In the genomic region with DNA sequence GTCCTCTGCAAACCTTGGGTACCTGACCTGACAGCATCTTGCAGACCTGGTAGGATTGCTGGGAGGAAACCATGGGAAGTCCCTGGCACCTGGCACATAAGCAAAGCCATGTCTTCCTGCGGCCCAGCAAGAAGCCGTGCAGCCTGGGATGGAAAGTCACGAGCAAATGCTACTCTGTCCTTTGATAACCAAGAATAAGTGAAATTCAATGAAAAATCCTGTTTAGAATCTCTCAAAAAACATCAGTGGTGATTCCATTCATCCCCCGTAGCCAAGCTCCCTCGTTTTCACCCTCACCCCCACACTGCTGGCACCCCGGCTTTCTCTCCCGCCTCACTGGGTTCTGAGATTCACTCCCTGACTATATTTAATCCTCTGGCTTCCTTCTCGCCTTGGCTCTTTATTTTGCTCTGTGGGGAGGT, we compare ENCODE assay signal across 27 mouse cellular contexts.
DNase-seq lines count a peak whose midpoint lies in the region; ATAC-seq and TF ChIP-seq lines count a peak whose summit lies in the region.
"Had no signal": no experiment of that assay in that cellular context is flagged by ENCODE, and none has a peak within 500 bp of the region (broad histone marks: within the 10 kb centered on the region; RNA-seq: fewer than 3 reads in every experiment).

No protein-coding gene starts in this region.

- TF ChIP-seq EP300 in liver, postnatal 0 days (IDR thresholded peaks at IDR 0.05; ENCODE audit: low read depth), result no peak

- intact Hi-C loops in heart, postnatal 14 days (cut with DNase I), result no loop called here

- H3K36me3 ChIP-seq in liver, postnatal 0 days (replicated peaks; ENCODE audit: insufficient read depth, low read length), result no peaks in the 10 kb centered on the region
- H3K36me3 ChIP-seq: embryonic facial prominence, embryonic 10.5 days; forebrain, embryonic 15.5 days; heart, embryonic 13.5 days; hindbrain, embryonic 12.5 days; limb, embryonic 13.5 days; liver, embryonic 12.5 days; midbrain, embryonic 13.5 days had no signal

- peak; percentile 64 to 65 for DNase-seq in cerebellum, adult 18-20 months
- DNase-seq in cerebellum, adult 8-10 months, result no peak
- peak; percentile 56 for DNase-seq in right cerebral cortex, adult 18-20 months
- DNase-seq in right cerebral cortex, postnatal 4 days, result no peak
- no peak for DNase-seq in liver, postnatal 0 days
- no peak for DNase-seq in testis, postnatal 10 days (ENCODE audit: low spot score)
- no peak for DNase-seq in heart, postnatal 14 days
- DNase-seq: adrenal gland, adult 2 months; gastrocnemius, postnatal 36 days; heart, adult 2 months; kidney, postnatal 25 days; layer of hippocampus, postnatal 36 days; lung, embryonic 14.5 days; thymus, postnatal 36 days had no signal

- TF ChIP-seq POLR2A in olfactory bulb, adult 2 months (IDR thresholded peaks at IDR 0.05; ENCODE audit: insufficient read depth, low read depth, low read length), result no peak

- ATAC-seq in liver, postnatal 0 days, result no peak
- ATAC-seq: CD4-positive, CD25-positive, alpha-beta regulatory T cell, adult 4 months; forebrain, embryonic 15.5 days; intestine, postnatal 0 days; liver, embryonic 12.5 days; midbrain, embryonic 13.5 days had no signal

- no peaks in the 10 kb centered on the region for H3K9me3 ChIP-seq in liver, postnatal 0 days (ENCODE audit: low read length)
- H3K9me3 ChIP-seq: embryonic facial prominence, embryonic 10.5 days; forebrain, embryonic 15.5 days; heart, embryonic 13.5 days; hindbrain, embryonic 12.5 days; limb, embryonic 13.5 days; liver, embryonic 12.5 days; midbrain, embryonic 13.5 days had no signal

- H3K4me2 ChIP-seq in liver, postnatal 0 days (ENCODE audit: low read depth, low read length), result no peak overlapping the region
- H3K4me2 ChIP-seq: forebrain, embryonic 15.5 days; heart, embryonic 13.5 days; hindbrain, embryonic 12.5 days; limb, embryonic 13.5 days; liver, embryonic 12.5 days; lung, embryonic 14.5 days; midbrain, embryonic 13.5 days had no signal

- H3K27ac ChIP-seq in olfactory bulb, adult 2 months (ENCODE audit: insufficient read depth, low read depth, low read length), result 0 out of 2 replicates have a peak overlapping the region, but pooled peaks have one; percentile 31
- H3K27ac ChIP-seq in liver, postnatal 0 days (ENCODE audit: low read depth), result no peak overlapping the region
- H3K27ac ChIP-seq: embryonic facial prominence, embryonic 10.5 days; forebrain, embryonic 15.5 days; heart, adult 2 months; heart, embryonic 13.5 days; hindbrain, embryonic 12.5 days; layer of hippocampus, adult 2 months; limb, embryonic 13.5 days; liver, embryonic 12.5 days; midbrain, embryonic 13.5 days; stomach, postnatal 0 days had no signal

- H3K4me3 ChIP-seq in olfactory bulb, adult 2 months (ENCODE audit: insufficient read depth, low read depth, low read length), result no peak overlapping the region
- no peak overlapping the region for H3K4me3 ChIP-seq in liver, postnatal 0 days (ENCODE audit: low read depth, low read length)
- H3K4me3 ChIP-seq: embryonic facial prominence, embryonic 10.5 days; forebrain, embryonic 15.5 days; heart, adult 2 months; heart, embryonic 13.5 days; hindbrain, embryonic 12.5 days; layer of hippocampus, adult 2 months; limb, embryonic 13.5 days; liver, embryonic 12.5 days; megakaryocyte, embryonic 14.5 days; midbrain, embryonic 13.5 days had no signal

- no peak overlapping the region for H3K9ac ChIP-seq in liver, postnatal 0 days (replicated peaks)
- H3K9ac ChIP-seq: forebrain, embryonic 15.5 days; heart, embryonic 13.5 days; hindbrain, embryonic 12.5 days; limb, embryonic 13.5 days; liver, embryonic 12.5 days; lung, embryonic 14.5 days; midbrain, embryonic 13.5 days had no signal

- TF ChIP-seq CTCF in olfactory bulb, adult 2 months (IDR thresholded peaks at IDR 0.05; ENCODE audit: insufficient read depth, low read depth, low read length), result no peak
- no peak for TF ChIP-seq CTCF in liver, postnatal 0 days (IDR thresholded peaks at IDR 0.05; ENCODE audit: low read depth)

- H3K27me3 ChIP-seq in liver, postnatal 0 days (ENCODE audit: insufficient read depth, low read length), result no peaks in the 10 kb centered on the region
- H3K27me3 ChIP-seq: forebrain, embryonic 15.5 days had no signal

- 36% methylated on average over 8 of the region's 8 CpGs for WGBS in olfactory bulb, adult 2 months
- WGBS in liver, postnatal 0 days (ENCODE audit: insufficient replicate concordance), result 71% methylated on average over 8 of the region's 8 CpGs

- peaks cover 30% of the 10 kb centered on the region for H3K4me1 ChIP-seq in olfactory bulb, adult 2 months (ENCODE audit: control insufficient read depth, insufficient read depth, low read length)
- H3K4me1 ChIP-seq in liver, postnatal 0 days (ENCODE audit: insufficient read depth), result no peaks in the 10 kb centered on the region

Comparison
In these comparisons a context has a peak if more than half of its experiments do, and no peak if none do; other contexts are left out.
1. DNase-seq: peak in cerebellum, adult 18-20 months (2 of 2) and right cerebral cortex, adult 18-20 months (single experiment); none in cerebellum, adult 8-10 months (single experiment), right cerebral cortex, postnatal 4 days (single experiment), liver, postnatal 0 days (single experiment), testis, postnatal 10 days (single experiment) and heart, postnatal 14 days (0 of 2).